Mouse (Mus musculus): ENCODE results near the gene Nkx6-1.

Gene Nkx6-1

GRCm38 (mm10) chr5:101658984-101659290, 5.9 kb downstream of the Nkx6-1 start:
- no peak for DNase-seq (ENCODE audit: low read depth)

- DNase-seq (ENCODE audit: low read depth) = no peak
Observed at GRCm38 (mm10) chr5:101658188-101658983, 6.4 kb downstream of the Nkx6-1 start.

- DNase-seq (ENCODE audit: low read depth) = no peak
Observed at GRCm38 (mm10) chr5:101657698-101658097, 7.1 kb downstream of the Nkx6-1 start.

GRCm38 (mm10) chr5:101656107-101656506, 8.7 kb downstream of the Nkx6-1 start:
- DNase-seq (ENCODE audit: low read depth) = no peak

- no peak for DNase-seq (ENCODE audit: low read depth)
Observed at GRCm38 (mm10) chr5:101655418-101655817, 9.4 kb downstream of the Nkx6-1 start.

GRCm38 (mm10) chr5:101647726-101648686, 16.8 kb downstream of the Nkx6-1 start:
- DNase-seq (ENCODE audit: low read depth) = no peak

GRCm38 (mm10) chr5:101646961-101647575, 17.7 kb downstream of the Nkx6-1 start:
- DNase-seq (ENCODE audit: low read depth) = no peak

GRCm38 (mm10) chr5:101645071-101645470, 19.7 kb downstream of the Nkx6-1 start:
- DNase-seq (ENCODE audit: low read depth) = no peak

GRCm38 (mm10) chr5:101638101-101638500, 26.7 kb downstream of the Nkx6-1 start:
- DNase-seq (ENCODE audit: low read depth) = no peak

Measured in c-Kit-positive CD71-positive TER-119-negative erythroid progenitor cells, embryonic 14.5 days (primary cell).